Comparison of ENCODE assay signal across 15 mouse cellular contexts in genomic region chr8:12749116-12749515, GRCm38 (mm10).
"Had no signal": no experiment of that assay in that cellular context is flagged by ENCODE, and none has a peak within 500 bp of the region (broad histone marks: within the 10 kb centered on the region; RNA-seq: fewer than 3 reads in every experiment).

No protein-coding gene starts in this region.

- H3K36me3 ChIP-seq: intestine, embryonic 15.5 days; limb, embryonic 12.5 days; liver, embryonic 13.5 days; midbrain, embryonic 10.5 days; neural tube, embryonic 15.5 days had no signal

- H3K9ac ChIP-seq: hindbrain, embryonic 14.5 days; intestine, embryonic 15.5 days; limb, embryonic 12.5 days; liver, embryonic 13.5 days; liver, postnatal 0 days; neural tube, embryonic 15.5 days had no signal

- H3K27me3 ChIP-seq: intestine, embryonic 15.5 days; neural tube, embryonic 15.5 days had no signal

- H3K9me3 ChIP-seq: intestine, embryonic 15.5 days; neural tube, embryonic 15.5 days had no signal

- H3K4me1 ChIP-seq: intestine, embryonic 15.5 days; limb, embryonic 12.5 days; liver, embryonic 13.5 days; midbrain, embryonic 10.5 days; neural tube, embryonic 15.5 days had no signal

- H3K27ac ChIP-seq: hindbrain, embryonic 14.5 days; intestine, embryonic 15.5 days; left cerebral cortex, adult 2 months; limb, embryonic 12.5 days; liver, embryonic 13.5 days; midbrain, embryonic 10.5 days; neural tube, embryonic 15.5 days had no signal

- H3K4me3 ChIP-seq: intestine, embryonic 15.5 days; left cerebral cortex, adult 2 months; limb, embryonic 12.5 days; liver, embryonic 13.5 days; midbrain, embryonic 10.5 days; myocyte; neural tube, embryonic 15.5 days had no signal

- ATAC-seq: intestine, embryonic 15.5 days; liver, postnatal 0 days had no signal

- DNase-seq: liver; liver, embryonic 13.5 days; liver, postnatal 0 days; midbrain, embryonic 14.5 days; right cerebral cortex, postnatal 4 days; spleen, adult 18-20 months; thymus, adult 18-20 months; thymus, postnatal 25 days had no signal

- H3K4me2 ChIP-seq: hindbrain, embryonic 14.5 days; intestine, embryonic 15.5 days; limb, embryonic 12.5 days; liver, embryonic 13.5 days; neural tube, embryonic 15.5 days had no signal
